Mouse (Mus musculus) forebrain, embryonic 13.5 days (tissue): Measurements from ENCODE around the gene C4b. TPM values are rescaled to one million over a fixed set of nuclear protein-coding genes. Genes with fewer than 3 reads are reported as not detected.
A peak's percentile ranks its signal among the peaks of the same experiment; 100 is the strongest.

Experiments
- ATAC-seq: fragments of 200-750 bp; cut with Nextera tagmentation; 2 replicates; pipeline ENCODE4 v1.8.0; 2017
- H3K27ac ChIP-seq: fragments of 300-500 bp; sonication (generic); 2 replicates; pipeline ENCODE4 v1.5.1; 2015; ENCODE audit warnings: inconsistent platforms, mild to moderate bottlenecking, moderate library complexity
- H3K27me3 ChIP-seq: fragments of 300-500 bp; sonication (generic); 2 replicates; pipeline ENCODE4 v1.6.1; 2015; ENCODE audit warnings: mild to moderate bottlenecking, inconsistent platforms
- H3K36me3 ChIP-seq: fragments of 300-500 bp; sonication (generic); 2 replicates; pipeline ENCODE4 v1.6.1; 2015; ENCODE audit warnings: mild to moderate bottlenecking, inconsistent platforms; ENCODE audit not compliant: poor library complexity, severe bottlenecking
- H3K4me1 ChIP-seq: fragments of 300-500 bp; sonication (generic); 2 replicates; pipeline ENCODE4 v1.6.1; 2015; ENCODE audit warnings: inconsistent platforms
- H3K4me2 ChIP-seq: fragments of 300-500 bp; sonication (generic); 2 replicates; pipeline ENCODE4 v1.6.1; 2015; ENCODE audit warnings: inconsistent platforms, mild to moderate bottlenecking, moderate library complexity
- H3K4me3 ChIP-seq: fragments of 300-500 bp; sonication (generic); 2 replicates; pipeline ENCODE4 v1.5.1; 2015; ENCODE audit warnings: mild to moderate bottlenecking, inconsistent platforms
- H3K9ac ChIP-seq: fragments of 300-500 bp; sonication (generic); 2 replicates; pipeline ENCODE4 v1.6.1; 2015; ENCODE audit warnings: mild to moderate bottlenecking, inconsistent platforms
- H3K9me3 ChIP-seq: fragments of 300-500 bp; sonication (generic); replicated peaks from 2 replicates; pipeline ENCODE4 v1.6.1; 2016; ENCODE audit warnings: inconsistent platforms
- WGBS: fragments of 180-500 bp; shearing (Covaris S2); methylation state at CpG from one replicate; pipeline ENCODE4 v1.1.7; 2015; 5-methylcytosine and 5-hydroxymethylcytosine counted together
- polyA plus RNA-seq: library from polyadenylated mRNA; unstranded; fragments of >200 nt; fragmentation: Nextera tagmentation; extraction: Ambion mirVana; gene quantifications from 2 replicates; pipeline ENCODE4 v1.2.1, GENCODE M21; 2015

Gene C4b
- polyA plus RNA-seq, 1 experiment from 2014 or later: not detected

DNA sequence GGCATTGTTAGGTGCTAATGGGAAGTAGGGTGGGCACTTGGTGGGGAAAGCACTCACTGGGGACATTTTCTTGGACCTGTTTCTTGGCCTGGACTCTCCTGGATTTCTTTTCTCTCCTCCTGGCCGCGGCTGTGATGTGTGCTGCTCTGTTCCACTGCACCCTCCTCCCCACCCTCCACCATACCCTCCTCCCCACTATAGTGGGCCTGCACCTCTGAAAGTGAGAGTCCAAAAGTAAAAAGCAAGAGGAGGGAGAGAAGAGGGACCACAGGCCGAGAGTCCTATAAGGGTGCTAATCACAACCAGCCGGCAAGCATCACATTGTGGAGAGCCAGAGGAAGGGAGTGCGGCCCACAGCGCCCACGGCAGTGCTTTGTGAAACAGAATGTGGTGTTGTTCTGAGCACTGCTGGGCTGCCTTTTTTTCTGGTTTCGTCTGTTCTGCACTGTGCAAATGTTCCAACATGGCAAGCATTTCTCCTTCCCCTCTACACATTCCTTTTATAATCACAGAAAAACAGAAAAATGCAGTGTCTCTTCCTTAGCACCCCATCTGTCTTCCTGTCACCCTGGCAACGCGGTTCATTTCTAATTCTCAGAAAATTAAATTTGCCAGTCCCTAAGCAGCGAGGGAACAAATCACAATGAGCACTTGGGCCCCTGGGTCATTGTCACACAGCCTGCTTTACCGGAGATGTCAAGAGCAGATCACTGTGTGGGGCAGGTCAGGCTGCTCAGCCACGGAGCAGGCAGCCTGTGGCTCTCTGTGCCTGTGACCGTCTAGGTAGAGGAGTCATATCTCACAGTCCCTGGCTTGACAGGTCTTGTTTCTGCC lies 43.9 kb downstream of the C4b start:
- peak; percentile 38; the same call in 1 of the 2 replicates for ATAC-seq
- Histone ChIP-seq H3K9me3 (no peaks in the 10 kb centered on the region), H3K27ac (peak overlapping the region; percentile 55), H3K4me1 (peaks cover 7% of the 10 kb centered on the region), H3K4me3 (no peak overlapping the region), H3K9ac (no peak overlapping the region), H3K4me2 (no peak overlapping the region), H3K27me3 (no peaks in the 10 kb centered on the region), H3K36me3 (no peaks in the 10 kb centered on the region)
- WGBS: 57% methylated on average over 14 of the region's 14 CpGs

DNA sequence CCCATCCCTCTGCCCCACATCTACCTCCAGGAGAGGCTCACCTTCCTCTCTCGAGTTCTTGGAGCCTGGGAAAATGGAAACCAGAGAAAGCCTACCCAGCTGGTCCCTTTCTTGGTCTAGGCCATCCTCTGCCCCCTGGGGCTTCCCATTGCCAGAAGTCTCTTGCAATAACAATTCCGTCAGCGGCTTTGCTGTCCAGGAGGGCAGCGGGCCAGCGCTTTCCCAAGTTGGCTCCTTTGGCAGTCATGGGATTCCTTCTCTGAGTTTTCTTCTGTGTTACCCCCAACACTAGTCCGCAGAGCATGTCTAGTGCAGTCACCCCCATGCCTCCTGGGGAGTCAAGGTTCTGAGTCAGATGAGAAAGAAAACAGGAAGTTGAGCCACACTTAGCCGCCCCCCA lies 50.8 kb downstream of the C4b start:
- WGBS: 71% methylated on average over 7 of the region's 7 CpGs
- Histone ChIP-seq H3K9me3 (no peaks in the 10 kb centered on the region), H3K4me3 (no peak overlapping the region), H3K4me2 (no peak overlapping the region), H3K27me3 (no peaks in the 10 kb centered on the region), H3K4me1 (no peaks in the 10 kb centered on the region), H3K9ac (no peak overlapping the region), H3K36me3 (no peaks in the 10 kb centered on the region), H3K27ac (no peak overlapping the region)
- no peak for ATAC-seq

DNA sequence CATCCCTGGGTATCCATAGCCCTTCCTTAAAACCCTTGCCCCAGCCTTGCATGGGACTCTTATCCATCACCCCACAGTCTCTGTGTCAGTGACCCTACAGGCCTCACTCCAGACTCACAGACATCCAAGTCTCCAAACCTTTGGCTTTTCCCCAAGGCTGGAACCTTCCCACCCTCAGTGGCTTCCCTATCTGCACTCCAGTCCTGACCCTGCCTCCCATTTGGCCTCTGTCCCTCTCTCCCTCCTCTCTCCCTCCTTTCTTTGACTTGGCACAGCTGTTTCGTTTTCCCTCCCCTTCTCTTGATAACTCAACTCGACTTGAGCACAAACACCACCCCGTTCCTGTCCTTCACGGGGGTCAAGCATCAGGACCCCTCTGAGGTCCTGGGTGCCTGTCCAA lies 53.2 kb downstream of the C4b start:
- Histone ChIP-seq H3K27ac (no peak overlapping the region), H3K4me3 (no peak overlapping the region), H3K9me3 (no peaks in the 10 kb centered on the region), H3K9ac (no peak overlapping the region), H3K36me3 (no peaks in the 10 kb centered on the region), H3K27me3 (no peaks in the 10 kb centered on the region), H3K4me1 (peaks cover 2% of the 10 kb centered on the region; the same call in 1 of the 2 replicates), H3K4me2 (no peak overlapping the region)
- no peak for ATAC-seq
- 72% methylated on average over 4 of the region's 4 CpGs for WGBS

DNA sequence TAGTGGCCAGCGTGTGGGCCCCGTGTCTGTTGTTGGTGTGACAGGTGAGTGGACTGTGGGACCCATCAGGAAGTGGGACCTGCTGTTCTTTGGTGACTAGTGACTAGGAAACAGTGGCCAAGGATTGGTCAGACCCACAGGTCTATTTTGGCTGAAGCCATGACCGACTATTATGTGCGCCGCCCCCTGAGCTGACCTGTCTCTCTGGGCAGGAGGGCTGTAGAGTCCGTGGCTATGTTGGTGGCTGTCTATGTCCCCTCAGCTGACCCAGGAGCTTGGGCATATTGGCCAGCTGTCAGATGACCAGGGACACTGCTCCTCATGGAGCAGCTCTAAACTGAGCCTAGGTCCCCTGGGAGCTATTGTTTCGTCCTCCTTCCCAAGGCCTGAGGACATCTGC lies 54.8 kb downstream of the C4b start:
- H3K27me3 ChIP-seq: no peaks in the 10 kb centered on the region
- WGBS: 92% methylated on average over 7 of the region's 7 CpGs
- H3K4me2 ChIP-seq: no peak overlapping the region
- no peaks in the 10 kb centered on the region for H3K9me3 ChIP-seq
- no peaks in the 10 kb centered on the region for H3K36me3 ChIP-seq
- peaks cover 7% of the 10 kb centered on the region for H3K4me1 ChIP-seq
- H3K4me3 ChIP-seq: no peak overlapping the region
- H3K9ac ChIP-seq: no peak overlapping the region
- ATAC-seq: no peak
- H3K27ac ChIP-seq: no peak overlapping the region

- no peak overlapping the region for H3K4me2 ChIP-seq
- ATAC-seq: peak; percentile 36; the same call in 1 of the 2 replicates
- no peaks in the 10 kb centered on the region for H3K36me3 ChIP-seq
- 84% methylated on average over 28 of the region's 28 CpGs for WGBS
- no peaks in the 10 kb centered on the region for H3K9me3 ChIP-seq
- no peak overlapping the region for H3K9ac ChIP-seq
- no peak overlapping the region for H3K27ac ChIP-seq
- H3K27me3 ChIP-seq: 0 out of 2 replicates have a peak, but pooled peaks cover 1% of the 10 kb centered on the region
- H3K4me1 ChIP-seq: peaks cover 7% of the 10 kb centered on the region
- H3K4me3 ChIP-seq: no peak overlapping the region
Measured at GRCm38 (mm10) chr17:34685120-34686110, 58.3 kb downstream of the C4b start.

DNA sequence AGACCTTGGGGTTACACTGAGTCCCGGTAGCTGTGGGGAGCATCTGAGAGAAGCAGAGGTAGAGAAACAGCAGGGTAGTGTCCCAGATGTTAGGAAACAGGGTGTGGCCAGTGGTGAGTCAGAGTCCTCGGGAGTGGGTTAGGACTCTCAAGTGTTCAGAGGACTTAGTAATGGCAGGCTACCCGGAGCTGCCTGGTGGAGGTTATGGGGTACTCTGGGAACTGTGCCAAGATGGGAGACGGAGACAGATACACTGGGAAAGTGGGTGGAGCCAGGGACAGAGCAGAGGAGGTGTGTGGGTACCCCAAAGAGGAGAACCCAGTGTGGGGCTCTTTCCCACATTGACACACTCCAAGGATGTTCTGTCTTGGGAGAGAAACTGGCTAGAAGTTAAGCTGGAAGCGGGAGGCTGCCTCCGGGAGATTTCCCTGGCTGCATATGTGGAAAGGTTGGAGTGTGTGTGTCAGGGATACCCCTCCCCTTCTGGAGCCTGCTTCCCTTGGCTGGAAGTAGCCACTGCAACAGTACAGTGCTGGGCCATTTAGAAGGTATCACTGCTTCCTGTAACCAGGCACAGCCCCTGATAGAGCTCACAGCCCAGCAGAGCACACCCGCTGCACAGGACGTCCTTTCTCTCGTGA lies 59.3 kb downstream of the C4b start:
- Histone ChIP-seq H3K27me3 (0 out of 2 replicates have a peak, but pooled peaks cover 7% of the 10 kb centered on the region), H3K9ac (no peak overlapping the region), H3K4me1 (peaks cover 7% of the 10 kb centered on the region), H3K4me3 (no peak overlapping the region), H3K9me3 (no peaks in the 10 kb centered on the region), H3K27ac (no peak overlapping the region), H3K4me2 (no peak overlapping the region), H3K36me3 (no peaks in the 10 kb centered on the region)
- 69% methylated on average over 9 of the region's 9 CpGs for WGBS
- ATAC-seq: no peak

GRCm38 (mm10) chr17:34683686-34684220 lies 59.9 kb downstream of the C4b start:
- Histone ChIP-seq H3K4me2 (no peak overlapping the region), H3K9ac (no peak overlapping the region), H3K36me3 (no peaks in the 10 kb centered on the region), H3K4me1 (peaks cover 7% of the 10 kb centered on the region), H3K4me3 (no peak overlapping the region), H3K27me3 (peaks cover 8% of the 10 kb centered on the region; the same call in 1 of the 2 replicates), H3K9me3 (no peaks in the 10 kb centered on the region), H3K27ac (no peak overlapping the region)
- 70% methylated on average over 10 of the region's 10 CpGs for WGBS
- ATAC-seq: no peak

DNA sequence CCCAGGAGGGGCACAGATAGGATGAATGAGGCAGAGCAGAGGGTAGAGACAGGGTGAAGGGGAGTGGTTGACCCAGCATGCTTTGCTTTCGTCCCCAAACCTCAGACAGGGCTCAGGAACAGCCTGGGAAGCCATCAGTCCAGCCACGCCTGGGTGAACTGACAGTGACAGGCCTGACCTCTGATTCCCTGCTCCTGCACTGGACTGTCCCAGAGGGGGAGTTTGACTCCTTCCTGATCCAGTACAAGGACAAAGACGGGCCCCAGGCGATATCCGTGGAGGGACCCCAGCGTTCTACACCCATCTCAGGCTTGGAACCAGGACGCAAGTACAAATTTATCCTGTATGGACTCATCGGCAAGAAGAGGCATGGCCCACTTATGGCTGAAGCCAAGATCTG lies 60.5 kb downstream of the C4b start:
- Histone ChIP-seq H3K27ac (no peak overlapping the region), H3K4me1 (peaks cover 7% of the 10 kb centered on the region), H3K4me2 (no peak overlapping the region), H3K9me3 (no peaks in the 10 kb centered on the region), H3K9ac (no peak overlapping the region), H3K4me3 (no peak overlapping the region), H3K36me3 (no peaks in the 10 kb centered on the region), H3K27me3 (peaks cover 12% of the 10 kb centered on the region; the same call in 1 of the 2 replicates)
- ATAC-seq: no peak
- 79% methylated on average over 8 of the region's 8 CpGs for WGBS

DNA sequence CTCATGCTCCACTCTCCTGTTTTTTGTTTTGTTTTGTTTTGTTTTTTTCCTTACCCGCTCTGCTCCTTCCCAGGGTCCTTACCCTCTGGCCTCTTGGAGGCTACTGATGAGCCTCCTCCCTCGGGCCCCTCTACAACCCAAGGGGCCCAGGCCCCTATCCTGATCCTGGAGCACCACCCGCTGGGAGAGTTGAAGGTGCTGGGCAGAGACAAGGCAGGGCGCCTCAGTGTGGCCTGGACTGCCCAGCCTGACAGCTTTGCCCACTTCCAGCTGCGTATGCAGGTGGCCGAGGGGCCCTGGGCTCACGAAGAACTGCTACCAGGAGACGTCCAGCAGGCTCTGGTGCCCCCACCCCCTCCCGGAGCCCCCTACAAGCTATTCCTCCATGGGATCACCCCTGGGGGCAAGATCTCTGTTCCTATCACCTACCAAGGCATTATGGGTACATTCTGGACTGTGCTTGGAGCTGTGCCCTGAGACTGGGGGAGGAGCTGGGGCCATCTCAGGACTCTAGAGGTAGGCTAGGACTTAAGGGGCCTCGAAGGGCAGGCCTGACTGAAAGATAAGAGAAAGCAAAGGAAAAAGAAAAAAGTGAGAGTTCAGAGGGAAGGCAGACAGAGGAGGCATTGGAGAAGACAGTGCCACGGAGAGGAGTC lies 61.7 kb downstream of the C4b start:
- H3K27me3 ChIP-seq: peaks cover 12% of the 10 kb centered on the region; the same call in 1 of the 2 replicates
- no peak overlapping the region for H3K4me3 ChIP-seq
- H3K4me2 ChIP-seq: no peak overlapping the region
- WGBS: 73% methylated on average over 11 of the region's 11 CpGs
- H3K9ac ChIP-seq: no peak overlapping the region
- ATAC-seq: no peak
- H3K4me1 ChIP-seq: peaks cover 7% of the 10 kb centered on the region
- no peaks in the 10 kb centered on the region for H3K9me3 ChIP-seq
- H3K27ac ChIP-seq: no peak overlapping the region
- H3K36me3 ChIP-seq: no peaks in the 10 kb centered on the region

- Histone ChIP-seq H3K4me3 (no peak overlapping the region), H3K4me1 (peaks cover 7% of the 10 kb centered on the region), H3K9ac (no peak overlapping the region), H3K4me2 (no peak overlapping the region), H3K27ac (no peak overlapping the region), H3K27me3 (peaks cover 12% of the 10 kb centered on the region), H3K9me3 (no peaks in the 10 kb centered on the region), H3K36me3 (no peaks in the 10 kb centered on the region)
- WGBS: 84% methylated on average over 17 of the region's 17 CpGs
- ATAC-seq: no peak
Measured at GRCm38 (mm10) chr17:34681132-34681571, 62.5 kb downstream of the C4b start.

GRCm38 (mm10) chr17:34680621-34681020 lies 63.1 kb downstream of the C4b start:
- Histone ChIP-seq H3K36me3 (no peaks in the 10 kb centered on the region), H3K4me1 (peaks cover 7% of the 10 kb centered on the region), H3K27ac (no peak overlapping the region), H3K9ac (no peak overlapping the region), H3K9me3 (no peaks in the 10 kb centered on the region), H3K4me2 (no peak overlapping the region), H3K27me3 (peaks cover 16% of the 10 kb centered on the region), H3K4me3 (no peak overlapping the region)
- ATAC-seq: no peak
- 75% methylated on average over 4 of the region's 4 CpGs for WGBS
